Mouse (Mus musculus) kidney, postnatal 10 days (tissue): ENCODE results near the gene Clec12a.

ENCODE experiments used
- DNase-seq: peaks from one replicate; pipeline ENCODE4 v3.0.0; 2021; ENCODE audit warnings: mixed read lengths

Clec12a gene

GRCm38 (mm10) chr6:129380454-129380853, 38.0 kb downstream of the Clec12a start:
- no peak for DNase-seq

- DNase-seq: no peak
Measured at GRCm38 (mm10) chr6:129381736-129382135, 39.2 kb downstream of the Clec12a start.

GRCm38 (mm10) chr6:129383466-129383865, 41.0 kb downstream of the Clec12a start:
- peak; percentile 46 for DNase-seq

- no peak for DNase-seq
Measured at GRCm38 (mm10) chr6:129385000-129385399, 42.5 kb downstream of the Clec12a start.

GRCm38 (mm10) chr6:129385774-129386173, 43.3 kb downstream of the Clec12a start, which contains the start of gene Clec12b:
TSS of gene Clec12b (minus strand) at chr6:129385874.
- no peak for DNase-seq

GRCm38 (mm10) chr6:129393087-129393720, 50.7 kb downstream of the Clec12a start:
- no peak for DNase-seq

GRCm38 (mm10) chr6:129393732-129394131, 51.2 kb downstream of the Clec12a start:
- no peak for DNase-seq

GRCm38 (mm10) chr6:129396997-129397396, 54.5 kb downstream of the Clec12a start, which contains the start of gene Clec1b:
TSS of gene Clec1b (plus strand) at chr6:129397297.
- DNase-seq: no peak

GRCm38 (mm10) chr6:129399945-129400344, 57.5 kb downstream of the Clec12a start:
- peak; percentile 72 for DNase-seq

GRCm38 (mm10) chr6:129402404-129402803, 59.9 kb downstream of the Clec12a start:
- DNase-seq: no peak

GRCm38 (mm10) chr6:129403391-129403790, 60.9 kb downstream of the Clec12a start:
- DNase-seq: no peak

GRCm38 (mm10) chr6:129405999-129406398, 63.5 kb downstream of the Clec12a start:
- no peak for DNase-seq

- peak; percentile 13 for DNase-seq
Measured at GRCm38 (mm10) chr6:129407324-129407723, 64.8 kb downstream of the Clec12a start.

GRCm38 (mm10) chr6:129408562-129408961, 66.1 kb downstream of the Clec12a start, which contains the start of gene Clec9a:
TSS of gene Clec9a (plus strand) at chr6:129408862.
- no peak for DNase-seq

GRCm38 (mm10) chr6:129414177-129414576, 71.7 kb downstream of the Clec12a start:
- no peak for DNase-seq
